Mouse (Mus musculus): ENCODE results near the gene Rpl23. TPM values are rescaled to one million over a fixed set of nuclear protein-coding genes. Genes with fewer than 3 reads are reported as not detected.

The Rpl23 gene
- polyA plus RNA-seq, 1 experiment from 2014 or later = 277 TPM

DNA sequence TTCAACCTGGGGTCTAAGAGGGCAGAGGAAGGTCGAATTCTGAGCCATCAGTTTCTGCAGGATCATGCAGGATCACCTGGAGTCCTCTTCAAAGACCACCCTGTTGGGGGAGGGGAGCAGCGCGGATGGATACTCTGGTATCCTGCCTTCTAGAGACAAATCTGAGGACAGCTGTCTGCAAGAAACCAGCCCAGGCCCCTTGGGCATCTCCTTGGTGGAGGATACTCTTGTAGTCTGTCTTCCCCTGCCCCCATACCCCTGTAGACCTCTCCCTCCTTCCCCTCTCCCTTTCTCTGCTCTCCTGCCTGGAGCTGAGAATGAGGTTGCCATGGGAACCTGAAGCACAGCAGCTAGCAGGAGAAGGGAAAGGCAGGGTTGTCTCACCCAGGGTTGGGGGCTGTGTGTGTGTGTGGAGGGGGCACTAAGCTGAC lies 30.3 kb upstream of the Rpl23 start:
- Histone ChIP-seq H3K27me3 (replicated peaks) (no peaks in the 10 kb centered on the region), H3K9me3 (no peaks in the 10 kb centered on the region), H3K4me1 (peaks cover 85% of the 10 kb centered on the region), H3K36me3 (replicated peaks) (peaks cover 20% of the 10 kb centered on the region), H3K4me2 (peak overlapping the region; percentile 43), H3K9ac (peak overlapping the region; percentile 15), H3K27ac (peak overlapping the region; percentile 94), H3K4me3 (peak overlapping the region; percentile 18)
- peak; percentile 92 for ATAC-seq (replicated peaks)
- WGBS = 8% methylated on average over 3 of the region's 3 CpGs

DNA sequence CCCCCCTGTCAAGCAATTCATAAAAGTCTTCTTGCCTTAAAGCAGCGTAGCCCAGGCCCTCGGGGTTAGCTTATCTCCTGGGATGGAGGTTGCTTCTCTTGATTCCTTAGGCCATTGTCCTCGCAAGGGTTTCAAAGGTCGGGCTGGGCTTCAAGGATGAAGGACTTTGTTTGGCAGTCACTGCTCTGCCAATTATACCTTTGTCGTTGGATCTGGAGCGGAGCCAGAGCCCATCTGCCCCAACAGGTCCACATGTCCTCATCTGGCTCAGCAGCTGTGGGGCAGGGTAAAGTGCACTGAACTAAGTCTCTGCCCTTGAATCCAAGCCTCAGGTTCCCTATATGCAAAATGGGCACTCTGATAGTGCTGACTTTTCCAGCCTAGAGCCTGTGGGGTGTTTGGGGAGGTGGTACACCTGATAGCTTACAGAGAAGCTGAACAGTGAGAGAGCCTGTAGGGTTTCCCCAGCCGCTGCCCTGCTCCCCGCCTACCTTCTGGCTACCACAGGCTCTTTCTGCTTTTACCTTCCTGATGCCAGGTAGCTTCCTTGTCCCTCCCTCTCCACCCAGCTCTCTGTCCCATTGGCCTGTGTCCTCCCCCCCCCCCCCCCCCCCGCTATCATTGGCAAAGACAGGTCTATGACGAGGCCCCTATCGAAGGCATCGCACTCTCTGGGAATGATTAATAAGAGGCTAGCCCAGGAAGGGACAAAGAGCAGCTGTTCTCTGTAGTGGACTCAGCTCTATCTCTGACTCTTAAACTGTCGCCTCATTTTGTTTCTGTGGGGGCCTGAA lies 29.5 kb upstream of the Rpl23 start:
- H3K4me1 ChIP-seq = peaks cover 87% of the 10 kb centered on the region
- peak; percentile 35 for ATAC-seq (replicated peaks)
- H3K4me3 ChIP-seq = peak overlapping the region; percentile 18

DNA sequence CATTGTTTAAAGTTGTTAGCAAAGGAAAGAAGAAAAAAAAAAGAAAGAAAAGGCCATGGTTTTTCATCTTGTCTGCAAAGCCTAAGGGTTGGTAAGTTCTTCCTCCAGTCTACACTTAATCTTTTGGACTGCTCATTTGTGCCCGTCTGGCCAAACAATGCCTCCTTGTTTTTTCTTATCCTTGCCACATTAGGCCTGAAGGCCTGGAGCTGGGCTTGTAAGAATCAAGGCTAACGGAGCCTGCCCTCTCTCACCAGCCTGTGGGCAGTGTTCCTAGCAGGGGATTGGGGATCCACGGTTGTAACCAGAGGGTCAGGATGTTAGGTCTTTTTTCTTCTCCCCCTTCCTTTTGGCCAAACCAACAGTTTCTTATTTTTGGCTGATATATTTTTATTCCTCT lies 28.7 kb upstream of the Rpl23 start:
- WGBS = 7% methylated on average over 3 of the region's 3 CpGs
- Histone ChIP-seq H3K4me3 (no peak overlapping the region), H3K4me2 (no peak overlapping the region), H3K27ac (peak overlapping the region; percentile 94), H3K9ac (no peak overlapping the region), H3K27me3 (replicated peaks) (no peaks in the 10 kb centered on the region), H3K36me3 (replicated peaks) (peaks cover 19% of the 10 kb centered on the region), H3K9me3 (no peaks in the 10 kb centered on the region), H3K4me1 (peaks cover 88% of the 10 kb centered on the region)
- no peak for ATAC-seq (replicated peaks)

More for the DNA sequence above, 29.5 kb upstream of the Rpl23 start:
- Histone ChIP-seq H3K4me2 (peak overlapping the region; percentile 43), H3K27me3 (replicated peaks) (no peaks in the 10 kb centered on the region), H3K9ac (peak overlapping the region; percentile 15; the same call in 1 of the 2 replicates), H3K36me3 (replicated peaks) (peaks cover 22% of the 10 kb centered on the region), H3K27ac (peak overlapping the region; percentile 94), H3K9me3 (no peaks in the 10 kb centered on the region)
- 21% methylated on average over 12 of the region's 13 CpGs for WGBS

DNA sequence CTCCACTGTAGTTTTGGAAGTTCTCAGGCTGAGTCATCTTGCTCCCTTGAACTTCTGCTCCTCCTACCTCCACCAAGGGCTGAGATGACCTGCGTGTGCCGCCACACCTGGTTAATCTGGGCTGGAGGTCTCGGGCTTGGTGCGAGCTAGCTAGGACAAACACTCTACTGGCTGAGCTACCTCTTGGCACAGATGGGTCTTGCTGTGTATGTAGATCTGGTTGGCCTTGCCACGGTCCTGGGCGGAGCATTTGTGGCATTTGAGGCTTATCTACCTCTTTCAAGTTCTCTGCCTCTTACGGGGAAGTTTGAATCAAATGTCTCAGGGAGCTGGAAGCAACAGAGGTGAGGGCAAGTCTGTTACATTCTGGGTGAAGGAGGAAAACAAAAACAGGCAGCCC lies 28.1 kb upstream of the Rpl23 start:
- Histone ChIP-seq H3K4me2 (no peak overlapping the region), H3K27ac (peak overlapping the region; percentile 36; the same call in 1 of the 2 replicates), H3K27me3 (replicated peaks) (no peaks in the 10 kb centered on the region), H3K9me3 (no peaks in the 10 kb centered on the region), H3K4me1 (peaks cover 88% of the 10 kb centered on the region), H3K4me3 (no peak overlapping the region), H3K9ac (no peak overlapping the region), H3K36me3 (replicated peaks) (peaks cover 19% of the 10 kb centered on the region)
- no peak for ATAC-seq (replicated peaks)
- WGBS = 79% methylated on average over 7 of the region's 7 CpGs

DNA sequence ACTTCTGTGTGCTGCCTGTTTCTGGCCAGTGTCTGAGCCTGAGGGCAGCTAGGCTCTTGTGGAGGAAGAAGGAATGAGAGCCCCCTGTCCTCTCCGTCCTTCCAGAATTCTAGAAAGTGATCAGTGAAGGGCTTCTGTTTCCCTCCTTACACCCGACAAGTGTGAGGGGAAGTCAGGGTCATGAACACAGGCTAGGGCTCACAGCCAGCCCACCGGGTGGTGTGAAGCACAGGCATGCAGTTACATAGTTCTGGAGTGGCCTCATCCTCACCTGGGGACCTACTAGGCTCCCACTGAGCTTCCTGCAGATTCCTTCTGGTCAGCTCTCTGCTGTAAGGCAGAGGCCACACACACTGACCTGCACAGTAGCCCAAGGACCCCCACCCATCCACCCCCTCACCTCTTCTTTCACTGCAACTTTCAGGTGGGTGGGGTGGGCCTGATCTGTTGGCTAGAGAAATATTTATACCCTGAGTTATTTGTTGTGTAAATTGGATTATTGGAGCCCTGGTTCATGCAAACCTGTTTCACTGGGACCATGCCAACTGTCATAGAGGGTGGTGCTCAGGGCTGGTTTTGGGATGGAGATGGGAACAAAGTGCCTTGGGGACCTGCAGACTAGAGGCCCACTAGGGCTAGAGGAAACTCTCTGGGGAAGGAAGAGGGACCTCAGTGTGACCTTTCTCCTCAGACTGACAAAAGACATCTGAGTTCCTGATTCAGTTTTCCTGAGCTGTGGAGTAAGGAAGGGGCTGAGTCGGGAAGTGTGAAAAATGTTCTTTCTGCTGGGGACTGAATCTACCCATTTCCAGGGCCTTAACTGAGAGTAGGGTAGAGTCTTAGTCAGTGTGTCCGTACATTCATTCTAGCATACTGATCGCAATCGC lies 27.2 kb upstream of the Rpl23 start:
- peak overlapping the region; percentile 20; the same call in 1 of the 2 replicates for H3K27ac ChIP-seq
- whole genome bisulfite sequencing = 75% methylated on average over 7 of the region's 7 CpGs
- no peak for ATAC-seq (replicated peaks)

DNA sequence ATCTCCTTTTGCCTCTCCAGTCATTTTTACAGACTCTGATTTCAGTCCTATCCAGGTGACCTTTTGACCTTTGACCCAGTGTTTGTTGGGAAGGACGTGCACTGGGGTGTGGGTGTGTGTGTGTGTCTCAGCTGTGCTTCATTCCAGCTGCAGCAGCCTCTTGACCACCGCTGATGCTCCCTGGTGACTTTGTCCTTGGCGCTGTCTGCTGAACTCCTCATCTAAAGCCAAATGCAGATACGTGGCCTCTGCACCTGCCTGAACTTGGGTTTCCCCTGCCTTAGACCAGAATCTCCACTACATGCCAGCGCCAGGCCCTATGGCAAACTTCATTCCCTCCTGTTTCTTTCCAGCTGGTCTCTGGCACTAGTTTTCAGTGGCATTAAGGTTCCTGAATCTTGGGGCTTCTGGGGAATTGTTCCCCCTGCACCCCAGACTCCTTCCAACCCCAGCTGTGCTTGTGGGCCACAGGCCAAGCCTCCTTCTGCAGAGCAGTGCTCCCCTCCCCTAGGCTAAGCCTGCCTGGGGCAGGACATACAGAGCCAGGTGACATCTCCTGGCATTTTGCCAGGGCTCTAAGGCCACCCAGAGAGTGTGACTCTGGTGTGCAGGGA lies 26.5 kb upstream of the Rpl23 start:
- Histone ChIP-seq H3K27me3 (replicated peaks) (no peaks in the 10 kb centered on the region), H3K9ac (no peak overlapping the region), H3K4me1 (peaks cover 94% of the 10 kb centered on the region), H3K4me3 (no peak overlapping the region), H3K27ac (peak overlapping the region; percentile 20; the same call in 1 of the 2 replicates), H3K36me3 (replicated peaks) (peaks cover 14% of the 10 kb centered on the region), H3K4me2 (no peak overlapping the region), H3K9me3 (no peaks in the 10 kb centered on the region)
- no peak for ATAC-seq (replicated peaks)
- WGBS = 49% methylated on average over 5 of the region's 5 CpGs

More for the DNA sequence above, 27.2 kb upstream of the Rpl23 start:
- Histone ChIP-seq H3K9ac (no peak overlapping the region), H3K9me3 (no peaks in the 10 kb centered on the region), H3K4me1 (peaks cover 92% of the 10 kb centered on the region), H3K4me2 (no peak overlapping the region), H3K27me3 (replicated peaks) (no peaks in the 10 kb centered on the region), H3K4me3 (no peak overlapping the region), H3K36me3 (replicated peaks) (peaks cover 16% of the 10 kb centered on the region)

DNA sequence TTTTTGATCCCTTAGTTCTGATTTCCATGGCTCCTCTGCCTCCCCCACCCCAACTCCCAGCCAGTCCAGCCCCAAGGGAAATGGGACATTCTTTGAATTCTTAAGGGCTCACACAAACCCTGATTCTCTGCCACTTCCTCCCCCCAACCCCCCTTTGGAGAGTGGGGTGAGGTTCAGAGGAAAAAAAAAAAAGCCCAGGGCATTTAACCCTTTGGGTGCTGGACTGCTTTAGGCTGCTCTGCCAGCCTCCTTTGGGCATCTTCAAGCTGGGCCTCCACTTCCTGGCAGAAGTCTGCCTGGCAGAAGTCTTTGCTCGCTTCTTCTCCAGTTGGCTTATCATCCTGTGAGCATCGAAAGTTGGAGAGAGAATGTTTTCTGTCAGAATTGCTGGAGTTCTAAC lies 25.9 kb upstream of the Rpl23 start:
- Histone ChIP-seq H3K9ac (no peak overlapping the region), H3K4me3 (no peak overlapping the region), H3K9me3 (no peaks in the 10 kb centered on the region), H3K27ac (peak overlapping the region; percentile 39; the same call in 1 of the 2 replicates), H3K4me1 (peaks cover 89% of the 10 kb centered on the region), H3K4me2 (no peak overlapping the region), H3K36me3 (replicated peaks) (peaks cover 14% of the 10 kb centered on the region), H3K27me3 (replicated peaks) (no peaks in the 10 kb centered on the region)
- WGBS = 74% methylated on average over 2 of the region's 2 CpGs
- ATAC-seq (replicated peaks) = no peak

DNA sequence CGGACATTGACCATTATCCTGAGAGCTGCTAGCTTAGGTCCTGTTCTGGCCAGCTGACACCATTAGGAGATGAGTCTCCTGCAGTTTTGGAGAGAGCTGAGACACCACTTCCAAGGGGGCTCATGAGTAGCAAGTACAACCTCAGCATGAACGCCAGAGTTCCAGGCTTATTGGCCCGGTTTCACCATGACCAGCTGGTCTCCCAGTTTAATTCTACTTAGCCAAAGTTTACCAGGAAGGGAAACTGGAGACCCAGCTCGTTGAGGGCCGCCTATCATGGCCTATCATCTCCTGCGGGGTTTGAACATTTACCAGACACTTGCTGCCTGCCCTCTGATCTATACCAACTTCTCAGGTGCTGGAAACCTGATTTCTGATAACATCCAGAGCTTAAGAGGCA lies 25.4 kb upstream of the Rpl23 start:
- H3K4me2 ChIP-seq = no peak overlapping the region
- whole genome bisulfite sequencing = 66% methylated on average over 6 of the region's 6 CpGs
- H3K9ac ChIP-seq = no peak overlapping the region
- peak overlapping the region; percentile 39; the same call in 1 of the 2 replicates for H3K27ac ChIP-seq
- ATAC-seq (replicated peaks) = no peak
- no peak overlapping the region for H3K4me3 ChIP-seq
- H3K27me3 ChIP-seq (replicated peaks) = no peaks in the 10 kb centered on the region
- no peaks in the 10 kb centered on the region for H3K9me3 ChIP-seq
- peaks cover 14% of the 10 kb centered on the region for H3K36me3 ChIP-seq (replicated peaks)
- peaks cover 87% of the 10 kb centered on the region for H3K4me1 ChIP-seq

DNA sequence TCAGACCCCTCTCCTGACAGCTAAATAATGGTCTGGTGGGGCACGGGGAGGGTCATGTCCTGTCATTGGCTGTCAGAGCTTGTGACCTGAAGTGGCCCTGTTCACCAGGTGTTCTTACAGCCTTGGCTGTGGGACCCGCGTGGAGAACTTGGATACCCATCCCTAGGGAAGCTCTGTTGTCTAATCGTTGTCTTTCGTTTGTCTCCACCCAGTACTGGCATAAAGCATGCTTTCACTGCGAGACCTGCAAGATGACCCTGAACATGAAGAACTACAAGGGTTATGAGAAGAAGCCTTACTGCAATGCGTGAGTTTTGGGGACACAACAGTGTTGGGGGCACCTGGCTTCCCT lies 24.4 kb upstream of the Rpl23 start:
- H3K9ac ChIP-seq = no peak overlapping the region
- no peaks in the 10 kb centered on the region for H3K27me3 ChIP-seq (replicated peaks)
- no peaks in the 10 kb centered on the region for H3K9me3 ChIP-seq
- no peak for ATAC-seq (replicated peaks)
- WGBS = 56% methylated on average over 7 of the region's 7 CpGs
- H3K4me1 ChIP-seq = peaks cover 87% of the 10 kb centered on the region
- peak overlapping the region; percentile 38; the same call in 1 of the 2 replicates for H3K4me2 ChIP-seq
- no peak overlapping the region for H3K4me3 ChIP-seq
- H3K27ac ChIP-seq = peak overlapping the region; percentile 71; the same call in 1 of the 2 replicates
- peaks cover 14% of the 10 kb centered on the region for H3K36me3 ChIP-seq (replicated peaks)

DNA sequence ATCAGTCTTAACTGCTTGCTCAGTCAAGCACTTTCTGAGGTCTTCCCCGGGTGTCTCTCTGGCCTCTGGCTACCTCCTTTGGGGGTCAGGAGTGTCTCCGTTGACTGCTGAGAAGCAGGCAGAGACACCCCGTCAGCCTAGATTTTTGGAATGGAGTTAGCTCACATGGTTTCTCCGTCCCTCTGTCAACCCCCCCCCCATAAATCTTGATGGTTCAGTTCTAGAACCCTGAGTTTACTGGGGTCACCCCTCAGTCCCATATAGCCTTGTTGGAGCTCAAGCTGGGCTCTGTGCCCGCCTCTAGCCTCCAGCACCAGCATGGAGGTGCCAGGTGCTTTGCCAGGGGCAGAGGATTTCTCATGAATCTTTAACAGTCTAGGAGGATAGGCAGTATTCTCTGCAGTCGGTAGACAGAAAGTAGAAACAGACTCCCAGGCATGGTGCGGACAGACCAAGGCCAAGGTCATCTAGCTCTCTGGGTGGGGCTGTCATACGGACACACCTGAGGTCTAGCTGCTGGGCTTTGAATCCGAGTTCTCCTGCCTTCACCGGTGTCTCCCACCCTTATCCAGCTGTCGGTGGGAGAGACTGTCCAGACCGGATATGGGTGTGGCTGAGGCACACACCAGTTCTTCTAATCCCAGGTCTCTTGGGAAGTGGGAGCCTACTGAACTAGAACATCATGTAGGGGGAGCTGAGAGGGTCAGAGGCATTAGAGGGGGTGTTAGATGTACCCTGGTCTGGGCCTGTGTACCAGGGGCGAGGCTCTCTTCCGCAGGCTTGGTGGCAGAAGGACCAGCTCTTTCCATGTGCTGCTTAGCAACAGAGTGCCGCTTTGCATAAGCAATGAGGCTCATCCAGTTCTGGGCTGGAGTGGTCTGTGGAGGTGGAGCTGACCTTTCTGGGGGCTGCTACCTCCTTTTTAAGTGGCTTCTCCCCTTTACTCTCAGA lies 23.7 kb upstream of the Rpl23 start:
- peak overlapping the region; percentile 7; the same call in 1 of the 2 replicates for H3K4me3 ChIP-seq
- H3K4me1 ChIP-seq = peaks cover 87% of the 10 kb centered on the region
- H3K36me3 ChIP-seq (replicated peaks) = peaks cover 14% of the 10 kb centered on the region
- no peaks in the 10 kb centered on the region for H3K9me3 ChIP-seq
- H3K27me3 ChIP-seq (replicated peaks) = no peaks in the 10 kb centered on the region
- ATAC-seq (replicated peaks) = peak; percentile 55; the same call in 1 of the 2 replicates
- peak overlapping the region; percentile 38 for H3K4me2 ChIP-seq
- 27% methylated on average over 15 of the region's 15 CpGs for WGBS
- peak overlapping the region; percentile 15; the same call in 1 of the 2 replicates for H3K9ac ChIP-seq
- H3K27ac ChIP-seq = peak overlapping the region; percentile 71
